Mouse (Mus musculus): ENCODE results near the gene Mei1. TPM values are rescaled to one million over a fixed set of nuclear protein-coding genes. Genes with fewer than 3 reads are reported as not detected.

Gene Mei1
- not detected for polyA plus RNA-seq (2014; fragmentation: Illumina TruSeq; extraction: RNeasy Lipid Tissue Mini Kit (QIAGEN cat#74804); ENCODE audit: low read depth, low replicate concordance)

GRCm38 (mm10) chr15:82069898-82070297, at the start of gene Mei1:
Gene Mei1, plus strand, starts transcription at chr15:82069996.

GRCm38 (mm10) chr15:82033762-82034161, 36.0 kb upstream of the Mei1 start, which contains the start of gene Desi1:
Gene Desi1, minus strand, starts transcription at chr15:82033862.

GRCm38 (mm10) chr15:82047080-82047883, 22.5 kb upstream of the Mei1 start, which contains the start of gene Snu13:
Gene Snu13, minus strand, starts transcription at chr15:82047598.

GRCm38 (mm10) chr15:82058719-82059201, 11.0 kb upstream of the Mei1 start, which contains the start of gene 4930407I10Rik:
Gene 4930407I10Rik, plus strand, starts transcription at chr15:82059151.

GRCm38 (mm10) chr15:82127426-82128374, 57.9 kb downstream of the Mei1 start, which contains the start of gene Ccdc134:
Gene Ccdc134, plus strand, starts transcription at chr15:82127922.

GRCm38 (mm10) chr15:82146770-82147610, 77.2 kb downstream of the Mei1 start, which contains the start of gene Srebf2:
Gene Srebf2, plus strand, starts transcription at chr15:82147181.

Other genes with a start within 250 kb of the Mei1 start
- gene Tob2, start 211.2 kb upstream of the Mei1 start, polyA plus RNA-seq (2014; fragmentation: Illumina TruSeq; extraction: RNeasy Lipid Tissue Mini Kit (QIAGEN cat#74804); ENCODE audit: low read depth, low replicate concordance): 36.4 TPM
- gene Phf5a, start 198.1 kb upstream of the Mei1 start, polyA plus RNA-seq (2014; fragmentation: Illumina TruSeq; extraction: RNeasy Lipid Tissue Mini Kit (QIAGEN cat#74804); ENCODE audit: low read depth, low replicate concordance): 40.3 TPM
- 2,087 TPM for gene Aco2, start 197.7 kb upstream of the Mei1 start, polyA plus RNA-seq (2014; fragmentation: Illumina TruSeq; extraction: RNeasy Lipid Tissue Mini Kit (QIAGEN cat#74804); ENCODE audit: low read depth, low replicate concordance)
- gene Polr3h, start 143.8 kb upstream of the Mei1 start, polyA plus RNA-seq (2014; fragmentation: Illumina TruSeq; extraction: RNeasy Lipid Tissue Mini Kit (QIAGEN cat#74804); ENCODE audit: low read depth, low replicate concordance): 11.3 TPM
- 91.9 TPM for gene Csdc2, start 133.2 kb upstream of the Mei1 start, polyA plus RNA-seq (2014; fragmentation: Illumina TruSeq; extraction: RNeasy Lipid Tissue Mini Kit (QIAGEN cat#74804); ENCODE audit: low read depth, low replicate concordance)
- 34.2 TPM for gene Pmm1, start 109.1 kb upstream of the Mei1 start, polyA plus RNA-seq (2014; fragmentation: Illumina TruSeq; extraction: RNeasy Lipid Tissue Mini Kit (QIAGEN cat#74804); ENCODE audit: low read depth, low replicate concordance)
- not detected for gene 1700029P11Rik, start 89.5 kb upstream of the Mei1 start, polyA plus RNA-seq (2014; fragmentation: Illumina TruSeq; extraction: RNeasy Lipid Tissue Mini Kit (QIAGEN cat#74804); ENCODE audit: low read depth, low replicate concordance)
- 34.2 TPM for gene Xrcc6, start 82.2 kb upstream of the Mei1 start, polyA plus RNA-seq (2014; fragmentation: Illumina TruSeq; extraction: RNeasy Lipid Tissue Mini Kit (QIAGEN cat#74804); ENCODE audit: low read depth, low replicate concordance)
- gene Desi1, start 36.1 kb upstream of the Mei1 start, polyA plus RNA-seq (2014; fragmentation: Illumina TruSeq; extraction: RNeasy Lipid Tissue Mini Kit (QIAGEN cat#74804); ENCODE audit: low read depth, low replicate concordance): 18.6 TPM
- 85.5 TPM for gene Snu13, start 22.4 kb upstream of the Mei1 start, polyA plus RNA-seq (2014; fragmentation: Illumina TruSeq; extraction: RNeasy Lipid Tissue Mini Kit (QIAGEN cat#74804); ENCODE audit: low read depth, low replicate concordance)
- not detected for gene 4930407I10Rik, start 10.8 kb upstream of the Mei1 start, polyA plus RNA-seq (2014; fragmentation: Illumina TruSeq; extraction: RNeasy Lipid Tissue Mini Kit (QIAGEN cat#74804); ENCODE audit: low read depth, low replicate concordance)
- gene Ccdc134, start 57.9 kb downstream of the Mei1 start, polyA plus RNA-seq (2014; fragmentation: Illumina TruSeq; extraction: RNeasy Lipid Tissue Mini Kit (QIAGEN cat#74804); ENCODE audit: low read depth, low replicate concordance): 9.0 TPM
- 23.7 TPM for gene Srebf2, start 77.2 kb downstream of the Mei1 start, polyA plus RNA-seq (2014; fragmentation: Illumina TruSeq; extraction: RNeasy Lipid Tissue Mini Kit (QIAGEN cat#74804); ENCODE audit: low read depth, low replicate concordance)
- gene Shisa8, start 142.8 kb downstream of the Mei1 start, polyA plus RNA-seq (2014; fragmentation: Illumina TruSeq; extraction: RNeasy Lipid Tissue Mini Kit (QIAGEN cat#74804); ENCODE audit: low read depth, low replicate concordance): not detected
- gene Tnfrsf13c, start 154.4 kb downstream of the Mei1 start, polyA plus RNA-seq (2014; fragmentation: Illumina TruSeq; extraction: RNeasy Lipid Tissue Mini Kit (QIAGEN cat#74804); ENCODE audit: low read depth, low replicate concordance): not detected
- gene Cenpm, start 174.8 kb downstream of the Mei1 start, polyA plus RNA-seq (2014; fragmentation: Illumina TruSeq; extraction: RNeasy Lipid Tissue Mini Kit (QIAGEN cat#74804); ENCODE audit: low read depth, low replicate concordance): 0.99 TPM
- gene 1500009C09Rik, start 182.4 kb downstream of the Mei1 start, polyA plus RNA-seq (2014; fragmentation: Illumina TruSeq; extraction: RNeasy Lipid Tissue Mini Kit (QIAGEN cat#74804); ENCODE audit: low read depth, low replicate concordance): not detected
- gene Sept3, start 204.9 kb downstream of the Mei1 start, polyA plus RNA-seq (2014; fragmentation: Illumina TruSeq; extraction: RNeasy Lipid Tissue Mini Kit (QIAGEN cat#74804); ENCODE audit: low read depth, low replicate concordance): 1.5 TPM
- gene Wbp2nl, start 229.0 kb downstream of the Mei1 start, polyA plus RNA-seq (2014; fragmentation: Illumina TruSeq; extraction: RNeasy Lipid Tissue Mini Kit (QIAGEN cat#74804); ENCODE audit: low read depth, low replicate concordance): not detected

Data from heart, adult 10 weeks (tissue).